Mouse (Mus musculus) thymus, adult 2 months (tissue): ENCODE data around the gene Wfdc6a.
"Not testable (repeated sequence)": the region's sequence is repeated elsewhere in the genome, so short reads cannot be mapped to it uniquely, and the experiment has no call there.

ENCODE experiments used
- CTCF ChIP-seq: fragments of 200-500 bp; IDR thresholded peaks from 2 replicates; pipeline ENCODE4 v1.5.1; 2012; ENCODE audit warnings: mild to moderate bottlenecking, control low read depth, low read length, moderate library complexity, borderline replicate concordance; ENCODE audit not compliant: control insufficient read depth, poor library complexity, insufficient read depth; ENCODE audit errors: extremely low read depth
- POLR2A ChIP-seq: fragments of 200-500 bp; IDR thresholded peaks from 2 replicates; pipeline ENCODE4 v1.6.1; 2012; ENCODE audit warnings: mild to moderate bottlenecking, low read length, control low read depth, moderate library complexity; ENCODE audit not compliant: control insufficient read depth, poor library complexity, insufficient read depth; ENCODE audit errors: extremely low read depth

DNA sequence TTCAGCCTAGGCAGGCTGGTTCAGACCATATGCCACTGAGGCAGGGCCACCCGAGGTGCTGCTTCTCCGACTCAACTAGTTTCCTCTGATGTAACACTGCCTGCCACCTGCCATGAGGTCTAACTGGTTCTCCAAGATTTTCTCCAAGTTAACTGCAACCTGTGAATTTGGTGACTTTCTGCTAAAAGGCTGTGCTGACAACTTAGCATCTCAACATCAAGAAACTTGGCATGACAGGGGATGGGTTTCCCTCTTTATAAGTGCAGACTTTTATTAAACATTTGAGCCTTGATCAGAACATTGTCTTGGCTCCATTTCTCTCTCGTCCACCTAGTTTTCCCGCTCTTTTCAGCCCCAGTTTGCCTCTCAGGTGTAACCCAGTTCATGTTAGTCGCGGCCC, 11.9 kb downstream of the Wfdc6a start, which contains the start of gene Spint3:
- TF ChIP-seq POLR2A, CTCF: not testable (repeated sequence)
